Mouse (Mus musculus) spleen, adult 12 weeks (tissue): ENCODE data around the gene D10Wsu102e.
A peak's percentile ranks its signal among the peaks of the same experiment; 100 is the strongest.
"Not testable (repeated sequence)": the region's sequence is repeated elsewhere in the genome, so short reads cannot be mapped to it uniquely, and the experiment has no call there.

Source experiments
- DNase-seq: peaks from one replicate; pipeline ENCODE4 v3.0.0; 2022; ENCODE audit warnings: low spot score

D10Wsu102e gene

GRCm38 (mm10) chr10:83385330-83385910 lies 25.4 kb downstream of the D10Wsu102e start:
- DNase-seq: no peak

- DNase-seq: no peak
Observed at GRCm38 (mm10) chr10:83397336-83397735, 37.3 kb downstream of the D10Wsu102e start.

- peak; percentile 14 for DNase-seq
Observed at GRCm38 (mm10) chr10:83400896-83401295, 40.9 kb downstream of the D10Wsu102e start.

- DNase-seq: no peak
Observed at GRCm38 (mm10) chr10:83405031-83405430, 45.0 kb downstream of the D10Wsu102e start.

GRCm38 (mm10) chr10:83405711-83406110 lies 45.7 kb downstream of the D10Wsu102e start:
- DNase-seq: no peak

GRCm38 (mm10) chr10:83407141-83407540 lies 47.1 kb downstream of the D10Wsu102e start:
- DNase-seq: no peak

GRCm38 (mm10) chr10:83418466-83418865 lies 58.4 kb downstream of the D10Wsu102e start:
- DNase-seq: not testable (repeated sequence)

- DNase-seq: no peak
Observed at GRCm38 (mm10) chr10:83448582-83448981, 88.6 kb downstream of the D10Wsu102e start.

- DNase-seq: no peak
Observed at GRCm38 (mm10) chr10:83457531-83457930, 97.5 kb downstream of the D10Wsu102e start.

GRCm38 (mm10) chr10:83475226-83475625 lies 115.2 kb downstream of the D10Wsu102e start:
- DNase-seq: no peak

- DNase-seq: no peak
Observed at GRCm38 (mm10) chr10:83477286-83477685, 117.3 kb downstream of the D10Wsu102e start.

GRCm38 (mm10) chr10:83490506-83490905 lies 130.5 kb downstream of the D10Wsu102e start:
- DNase-seq: no peak

GRCm38 (mm10) chr10:83497321-83497720 lies 137.3 kb downstream of the D10Wsu102e start:
- DNase-seq: no peak

- peak; percentile 6 for DNase-seq
Observed at GRCm38 (mm10) chr10:83508962-83509660, 149.1 kb downstream of the D10Wsu102e start.

GRCm38 (mm10) chr10:83511304-83511703 lies 151.3 kb downstream of the D10Wsu102e start:
- DNase-seq: no peak

GRCm38 (mm10) chr10:83513736-83514135 lies 153.7 kb downstream of the D10Wsu102e start:
- no peak for DNase-seq

GRCm38 (mm10) chr10:83520990-83521389 lies 161.0 kb downstream of the D10Wsu102e start:
- DNase-seq: no peak

GRCm38 (mm10) chr10:83524238-83524637 lies 164.2 kb downstream of the D10Wsu102e start:
- not testable (repeated sequence) for DNase-seq

- no peak for DNase-seq
Observed at GRCm38 (mm10) chr10:83530384-83530967, 170.5 kb downstream of the D10Wsu102e start.

- DNase-seq: no peak
Observed at GRCm38 (mm10) chr10:83533258-83533909, 173.4 kb downstream of the D10Wsu102e start.

- peak; percentile 12 for DNase-seq
Observed at GRCm38 (mm10) chr10:83533910-83534283, 173.9 kb downstream of the D10Wsu102e start, which contains the start of gene Aldh1l2. Aldh1l2 (minus strand) TSS chr10:83534140.

GRCm38 (mm10) chr10:83536436-83536835 lies 176.4 kb downstream of the D10Wsu102e start:
- DNase-seq: no peak
